20 mouse cellular contexts compared by ENCODE assay signal in genomic region chr5:103527437-103527718, GRCm38 (mm10).
DNase-seq lines count a peak whose midpoint lies in the region; ATAC-seq and TF ChIP-seq lines count a peak whose summit lies in the region.
"Had no signal": no experiment of that assay in that cellular context is flagged by ENCODE, and none has a peak within 500 bp of the region (broad histone marks: within the 10 kb centered on the region; RNA-seq: fewer than 3 reads in every experiment).

No protein-coding gene starts in this region.

- H3K36me3 ChIP-seq in heart, embryonic 10.5 days, result peaks cover 59% of the 10 kb centered on the region
- H3K36me3 ChIP-seq in lung, embryonic 14.5 days (ENCODE audit: insufficient read depth), result 0 out of 2 replicates have a peak, but pooled peaks cover 12% of the 10 kb centered on the region
- H3K36me3 ChIP-seq: forebrain, embryonic 15.5 days; liver, embryonic 12.5 days had no signal

- H3K27ac ChIP-seq in heart, embryonic 10.5 days, result peak overlapping the region; percentile 37; the same call in 1 of the 2 replicates
- H3K27ac ChIP-seq in lung, embryonic 14.5 days (ENCODE audit: low read depth), result peak overlapping the region; percentile 50; the same call in 1 of the 2 replicates
- H3K27ac ChIP-seq: forebrain, embryonic 15.5 days; hindbrain, embryonic 12.5 days; limb, embryonic 13.5 days; liver, embryonic 12.5 days had no signal

- H3K4me1 ChIP-seq in heart, embryonic 10.5 days, result peaks cover 7% of the 10 kb centered on the region; the same call in 1 of the 2 replicates
- H3K4me1 ChIP-seq in lung, embryonic 14.5 days (ENCODE audit: insufficient read depth), result no peaks in the 10 kb centered on the region; the same call in 1 of the 2 replicates
- H3K4me1 ChIP-seq: forebrain, embryonic 15.5 days; limb, embryonic 13.5 days; liver, embryonic 12.5 days had no signal

- no peak overlapping the region for H3K4me3 ChIP-seq in heart, embryonic 10.5 days
- H3K4me3 ChIP-seq in lung, embryonic 14.5 days (ENCODE audit: low read depth, low read length), result no peak overlapping the region
- H3K4me3 ChIP-seq: forebrain, embryonic 15.5 days; hindbrain, embryonic 12.5 days; limb, embryonic 13.5 days; liver, embryonic 12.5 days had no signal

- no peak for TF ChIP-seq CTCF in lung, embryonic 14.5 days (IDR thresholded peaks at IDR 0.05; ENCODE audit: low read depth)

- intact Hi-C loops in heart, postnatal 25 days (cut with DNase I), result no loop called here

- no peaks in the 10 kb centered on the region for H3K9me3 ChIP-seq in heart, embryonic 10.5 days
- no peaks in the 10 kb centered on the region for H3K9me3 ChIP-seq in lung, embryonic 14.5 days (ENCODE audit: low read depth, low read length)
- H3K9me3 ChIP-seq: forebrain, embryonic 15.5 days; hindbrain, embryonic 12.5 days; limb, embryonic 13.5 days; liver, embryonic 12.5 days had no signal

- no peaks in the 10 kb centered on the region for H3K27me3 ChIP-seq in heart, embryonic 10.5 days (ENCODE audit: insufficient read depth, poor library complexity, severe bottlenecking)
- no peaks in the 10 kb centered on the region for H3K27me3 ChIP-seq in lung, embryonic 14.5 days (ENCODE audit: insufficient read depth, low read length)
- H3K27me3 ChIP-seq: forebrain, embryonic 15.5 days; hindbrain, embryonic 12.5 days; limb, embryonic 13.5 days; liver, embryonic 12.5 days had no signal

- no peak overlapping the region for H3K9ac ChIP-seq in lung, embryonic 14.5 days
- H3K9ac ChIP-seq: forebrain, embryonic 15.5 days; hindbrain, embryonic 12.5 days; limb, embryonic 13.5 days; liver, embryonic 12.5 days had no signal

- H3K4me2 ChIP-seq in lung, embryonic 14.5 days, result no peak overlapping the region
- H3K4me2 ChIP-seq: forebrain, embryonic 15.5 days; heart, embryonic 11.5 days; hindbrain, embryonic 12.5 days; limb, embryonic 13.5 days; liver, embryonic 12.5 days; midbrain, embryonic 11.5 days had no signal

- DNase-seq in heart, embryonic 10.5 days (ENCODE audit: low spot score), result no peak
- no peak for DNase-seq in heart, postnatal 25 days (ENCODE audit: low spot score)
- DNase-seq in lung, embryonic 14.5 days, result no peak
- DNase-seq in lung, postnatal 36 days, result no peak
- DNase-seq in adipocyte (ENCODE audit: low spot score), result peak; percentile 11
- DNase-seq in kidney, postnatal 14 days, result peak; percentile 51
- no peak for DNase-seq in spleen, postnatal 10 days (ENCODE audit: low spot score in 2 of 2)
- DNase-seq: B cell, adult 2 months; cerebellum, adult 9-10 months; gastrocnemius, postnatal 10 days; layer of hippocampus, postnatal 36 days; right cerebral cortex, postnatal 14 days had no signal

- ATAC-seq in lung, embryonic 14.5 days (ENCODE audit: insufficient read depth), result no peak
- ATAC-seq: activated CD4-positive, CD25-positive, alpha-beta regulatory T cell, adult 4 months; forebrain, embryonic 15.5 days; intestine, postnatal 0 days; liver, embryonic 12.5 days had no signal

- WGBS in heart, embryonic 10.5 days, result 55% methylated on average over 6 of the region's 6 CpGs
- 68% methylated on average over 6 of the region's 6 CpGs for WGBS in lung, embryonic 14.5 days

Comparison
In these comparisons a context has a peak if more than half of its experiments do, and no peak if none do; other contexts are left out.
1. DNase-seq: peak in adipocyte (single experiment) and kidney, postnatal 14 days (single experiment); none in heart, embryonic 10.5 days (single experiment), heart, postnatal 25 days (single experiment), lung, embryonic 14.5 days (single experiment), lung, postnatal 36 days (single experiment) and spleen, postnatal 10 days (0 of 2).